Mouse (Mus musculus): ENCODE data around the gene Gm5269.

DNA sequence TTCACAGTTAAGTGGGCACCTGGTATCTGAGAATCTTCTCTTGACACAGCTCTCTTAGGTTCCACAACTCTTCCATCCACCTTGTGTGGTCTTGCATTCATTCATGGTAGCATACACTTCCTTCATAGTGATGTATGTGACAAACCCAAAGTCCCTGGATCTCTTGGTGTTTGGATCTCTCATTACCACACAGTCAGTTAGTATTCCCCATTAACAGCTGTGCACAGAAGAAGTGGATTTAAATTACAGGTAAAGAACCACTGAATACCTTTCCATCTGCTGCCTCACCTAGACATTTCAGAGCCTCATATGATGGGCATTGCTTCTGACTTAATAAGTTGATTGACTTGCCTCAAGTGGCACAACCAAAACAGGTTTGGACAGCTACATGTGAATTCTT, at the start of gene Gm5269:
- TF ChIP-seq POLR2A (IDR thresholded peaks at IDR 0.05; ENCODE audit: borderline replicate concordance, insufficient read depth, low read length) (no peak), CTCF (IDR thresholded peaks at IDR 0.05; ENCODE audit: borderline replicate concordance, insufficient read depth, low read depth, low read length) (no peak)
